Mouse (Mus musculus) kidney, postnatal 0 days (tissue): ENCODE measurements around the gene Mcm3. TPM values are rescaled to one million over a fixed set of nuclear protein-coding genes. Genes with fewer than 3 reads are reported as not detected.

Source experiments
- ATAC-seq: fragments of 200-750 bp; cut with Nextera tagmentation; replicated peaks from 2 replicates; pipeline ENCODE4 v1.8.0; 2017; ENCODE audit warnings: low read depth, moderate number of reproducible peaks, moderate TSS enrichment, moderate library complexity; ENCODE audit not compliant: low FRiP score
- DNase-seq: peaks from one replicate; pipeline ENCODE4 v3.0.0-alpha.2; 2016; ENCODE audit warnings: low spot score
- H3K27ac ChIP-seq: fragments of 300-500 bp; sonication (generic); 2 replicates; pipeline ENCODE4 v1.5.1; 2014; ENCODE audit warnings: mild to moderate bottlenecking
- H3K27me3 ChIP-seq: fragments of 300-500 bp; sonication (generic); 2 replicates; pipeline ENCODE4 v1.6.1; 2014; ENCODE audit warnings: low read length, mixed read lengths; ENCODE audit not compliant: insufficient read depth
- H3K36me3 ChIP-seq: fragments of 300-500 bp; sonication (generic); 2 replicates; pipeline ENCODE4 v1.6.1; 2014; ENCODE audit warnings: low read length, mixed read lengths; ENCODE audit not compliant: insufficient read depth
- H3K4me1 ChIP-seq: fragments of 300-500 bp; sonication (generic); replicated peaks from 2 replicates; pipeline ENCODE4 v1.6.1; 2014; ENCODE audit warnings: antibody characterized with exemption, low read length, mixed read lengths; ENCODE audit not compliant: insufficient read depth
- H3K4me2 ChIP-seq: fragments of 300-500 bp; sonication (generic); 2 replicates; pipeline ENCODE4 v1.6.1; 2014; ENCODE audit warnings: mild to moderate bottlenecking, low read length, moderate library complexity, mixed read lengths
- H3K4me3 ChIP-seq: fragments of 300-500 bp; sonication (generic); replicated peaks from 2 replicates; pipeline ENCODE4 v1.5.1; 2014; ENCODE audit warnings: low read depth, low read length
- H3K9ac ChIP-seq: fragments of 300-500 bp; sonication (generic); 2 replicates; pipeline ENCODE4 v1.6.1; 2014; ENCODE audit warnings: low read depth, low read length
- H3K9me3 ChIP-seq: fragments of 300-500 bp; sonication (generic); replicated peaks from 2 replicates; pipeline ENCODE4 v1.6.1; 2016; ENCODE audit warnings: low read length, inconsistent platforms, mixed read lengths
- CTCF ChIP-seq: IDR thresholded peaks from 2 replicates; pipeline ENCODE4 v1.5.1; 2016; ENCODE audit warnings: antibody characterized with exemption, low read depth, mild to moderate bottlenecking, moderate library complexity
- WGBS: fragments of 180-500 bp; shearing (Covaris S2); extraction: QIAGEN DNeasy Blood & Tissue Kit; methylation state at CpG from one replicate; pipeline ENCODE4 v1.1.7; 2014; 5-methylcytosine and 5-hydroxymethylcytosine counted together
- polyA plus RNA-seq: library from polyadenylated mRNA; unstranded; fragments of >200 nt; fragmentation: Nextera tagmentation; extraction: Ambion mirVana; gene quantifications from 2 replicates; pipeline ENCODE4 v1.2.1, GENCODE M21; 2015

Gene Mcm3
- polyA plus RNA-seq, 1 experiment from 2014 or later: 68.5 TPM

- TF ChIP-seq CTCF: no peak
- 77% methylated on average over 10 of the region's 10 CpGs for WGBS
- no peaks in the 10 kb centered on the region for H3K9me3 ChIP-seq
- no peaks in the 10 kb centered on the region for H3K36me3 ChIP-seq
- ATAC-seq (no peak), DNase-seq (no peak)
- H3K4me2 ChIP-seq: no peak overlapping the region
- no peaks in the 10 kb centered on the region for H3K4me1 ChIP-seq
- H3K9ac ChIP-seq: no peak overlapping the region
- no peak overlapping the region for H3K4me3 ChIP-seq
- no peaks in the 10 kb centered on the region for H3K27me3 ChIP-seq
- H3K27ac ChIP-seq: no peak overlapping the region
Measured at GRCm38 (mm10) chr1:20759799-20760198, 60.3 kb downstream of the Mcm3 start.

DNA sequence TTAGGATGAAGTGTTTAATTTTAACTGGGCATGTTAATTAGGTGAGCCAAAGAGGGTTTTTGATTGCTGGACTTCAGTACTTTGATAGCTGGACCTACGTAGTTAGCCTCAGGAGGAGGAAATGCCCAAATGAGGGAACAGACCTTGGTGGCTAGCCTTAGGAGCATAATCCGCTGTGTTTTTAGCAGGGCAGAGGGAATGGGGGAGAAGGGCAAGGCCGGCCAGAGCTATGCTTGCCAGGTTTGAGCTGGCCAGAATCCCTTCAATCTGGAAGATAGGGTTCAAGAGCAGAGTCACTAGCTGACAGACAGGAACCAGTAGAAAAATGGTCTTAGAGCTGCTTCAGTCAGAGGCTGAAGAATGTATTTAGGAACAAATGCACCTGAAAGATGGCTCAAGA, 62.5 kb downstream of the Mcm3 start:
- Histone ChIP-seq H3K27ac (no peak overlapping the region), H3K27me3 (no peaks in the 10 kb centered on the region), H3K36me3 (no peaks in the 10 kb centered on the region), H3K4me2 (no peak overlapping the region), H3K9me3 (no peaks in the 10 kb centered on the region), H3K9ac (no peak overlapping the region), H3K4me1 (no peaks in the 10 kb centered on the region), H3K4me3 (no peak overlapping the region)
- no peak for TF ChIP-seq CTCF
- DNase-seq: no peak
- WGBS: 72% methylated on average over 3 of the region's 3 CpGs
- ATAC-seq: no peak

DNA sequence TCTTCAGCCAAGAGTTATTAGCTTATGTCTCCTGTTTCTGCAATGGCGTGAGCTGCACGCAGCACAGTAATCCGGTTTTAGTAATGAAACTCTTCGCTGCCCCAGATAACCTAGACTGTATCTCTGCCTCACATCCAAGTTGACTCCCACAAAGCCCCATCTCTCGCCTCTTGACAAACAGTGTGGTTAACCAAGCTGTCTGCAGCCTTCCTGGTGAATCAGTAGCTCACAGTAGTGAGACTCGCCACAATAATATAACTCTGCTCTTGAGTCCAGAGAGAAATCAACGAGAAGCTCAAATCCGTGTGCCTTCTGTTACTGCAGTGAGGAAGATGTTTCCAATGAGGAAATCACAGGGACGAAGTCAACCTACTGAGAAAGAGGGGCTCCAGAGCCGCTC, 65.7 kb downstream of the Mcm3 start:
- no peak overlapping the region for H3K27ac ChIP-seq
- 77% methylated on average over 10 of the region's 10 CpGs for WGBS
- no peak for TF ChIP-seq CTCF

More for the DNA sequence above, 65.7 kb downstream of the Mcm3 start:
- no peak overlapping the region for H3K4me3 ChIP-seq
- ATAC-seq (no peak), DNase-seq (no peak)
- H3K27me3 ChIP-seq: no peaks in the 10 kb centered on the region
- peaks cover 2% of the 10 kb centered on the region; the same call in 1 of the 2 replicates for H3K9me3 ChIP-seq
- H3K4me2 ChIP-seq: no peak overlapping the region
- no peak overlapping the region for H3K9ac ChIP-seq
- H3K4me1 ChIP-seq: no peaks in the 10 kb centered on the region
- no peaks in the 10 kb centered on the region for H3K36me3 ChIP-seq

Other genes starting within 250 kb of the Mcm3 start
- gene Pkhd1, start 202.2 kb downstream of the Mcm3 start, polyA plus RNA-seq: 6.4 and 7.0 TPM in 2 replicates
- not detected in 2 replicates for gene Il17a, start 89.4 kb downstream of the Mcm3 start, polyA plus RNA-seq
- not detected in 2 replicates for gene Il17f, start 29.7 kb downstream of the Mcm3 start, polyA plus RNA-seq
- gene Paqr8, start 70.3 kb upstream of the Mcm3 start, polyA plus RNA-seq: 2.1 and 2.6 TPM in 2 replicates
- 2.0 and 2.7 TPM in 2 replicates for gene Efhc1, start 131.3 kb upstream of the Mcm3 start, polyA plus RNA-seq